Mouse (Mus musculus) heart, postnatal 14 days (tissue): ENCODE measurements around the gene Ano6. TPM values are rescaled to one million over a fixed set of nuclear protein-coding genes. Genes with fewer than 3 reads are reported as not detected.

Experiments used
- DNase-seq, 2 experiments: peaks; one replicate each; pipeline ENCODE4 v3.0.0; 2021 to 2022
- intact Hi-C: fragments of 180-260 bp; cut with DNase I; formaldehyde crosslinking; loops from one replicate; pipeline ENCODE4 v1.15.1; 2025
- total RNA-seq, 2 experiments: library from RNA; stranded (reverse); gene quantifications; 2 replicates each; pipeline ENCODE4 v1.2.3; 2021

Ano6 gene
- total RNA-seq, 2 experiments from 2014 or later, result 38.9 to 39.7 TPM

GRCm38 (mm10) chr15:95963124-95963482 lies 172.5 kb downstream of the Ano6 start:
- DNase-seq, result no peak
- intact Hi-C loops, result no loop called here

- intact Hi-C loops, result no loop called here
- DNase-seq, result peak; percentile 30 to 46
These were observed 173.0 kb downstream of the Ano6 start for GRCm38 (mm10) chr15:95963533-95964250.

DNA sequence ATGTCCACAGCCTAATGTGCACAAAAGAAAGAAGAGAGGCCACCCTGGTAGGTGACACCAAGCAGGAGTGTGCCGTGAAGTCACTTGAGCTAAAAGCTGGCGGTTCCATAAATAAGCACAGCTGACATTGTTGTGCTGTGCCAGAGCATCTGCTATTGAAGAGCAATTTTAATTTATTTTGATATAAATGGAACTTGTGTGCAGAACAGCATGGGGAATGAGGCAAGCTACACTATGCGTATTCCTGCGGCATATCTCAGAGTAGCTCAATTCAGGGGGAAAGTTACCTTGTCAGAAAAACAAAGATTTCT lies 173.6 kb downstream of the Ano6 start:
- no peak for DNase-seq
- intact Hi-C loops, result no loop called here

- no peak for DNase-seq
These were observed 176.3 kb downstream of the Ano6 start for GRCm38 (mm10) chr15:95966979-95967378.

DNA sequence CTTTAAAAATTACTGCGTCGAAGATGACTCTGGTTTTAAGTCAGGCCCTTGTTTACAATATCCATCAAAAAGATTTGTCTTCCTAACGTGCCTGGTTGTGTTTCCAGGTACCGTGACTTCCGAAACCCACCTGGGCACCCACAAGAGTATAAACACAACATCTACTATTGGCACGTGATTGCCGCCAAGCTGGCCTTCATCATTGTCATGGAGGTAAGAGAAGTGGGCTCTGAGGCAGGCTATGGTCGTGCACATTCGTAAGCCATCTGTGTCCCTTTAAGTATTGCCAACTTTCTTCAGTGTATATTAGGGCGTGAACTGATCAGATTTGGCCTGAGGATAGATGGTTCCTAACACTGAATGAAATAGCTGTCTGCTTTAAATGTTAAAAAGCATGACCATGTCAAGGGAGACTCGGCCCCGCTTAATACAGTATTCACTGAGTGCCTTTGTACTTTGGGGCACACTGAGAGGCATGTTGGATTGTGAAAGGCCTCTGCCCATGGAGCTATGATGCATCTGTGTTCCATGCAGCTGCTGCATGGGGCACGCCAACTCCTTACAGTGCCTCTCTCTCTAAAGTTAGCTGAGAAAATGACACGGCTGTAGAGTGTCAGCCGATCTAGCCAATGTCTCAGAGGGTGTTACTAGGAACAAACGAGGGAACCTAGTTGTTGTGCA lies 177.0 kb downstream of the Ano6 start:
- intact Hi-C loops, result no loop called here
- DNase-seq, result no peak

More at GRCm38 (mm10) chr15:95966979-95967378, 176.3 kb downstream of the Ano6 start:
- intact Hi-C loops, result no loop called here

GRCm38 (mm10) chr15:95969596-95969995 lies 179.0 kb downstream of the Ano6 start:
- intact Hi-C loops, result no loop called here

GRCm38 (mm10) chr15:95970176-95970575 lies 179.5 kb downstream of the Ano6 start:
- no peak for DNase-seq
- intact Hi-C loops, result no loop called here

More at GRCm38 (mm10) chr15:95969596-95969995, 179.0 kb downstream of the Ano6 start:
- no peak for DNase-seq

GRCm38 (mm10) chr15:95970691-95971090 lies 180.0 kb downstream of the Ano6 start:
- no peak for DNase-seq
- intact Hi-C loops, result no loop called here

GRCm38 (mm10) chr15:95971302-95971701 lies 180.7 kb downstream of the Ano6 start:
- no peak for DNase-seq
- intact Hi-C loops, result no loop called here

GRCm38 (mm10) chr15:95972156-95972555 lies 181.5 kb downstream of the Ano6 start:
- no peak for DNase-seq
- intact Hi-C loops, result no loop called here

DNA sequence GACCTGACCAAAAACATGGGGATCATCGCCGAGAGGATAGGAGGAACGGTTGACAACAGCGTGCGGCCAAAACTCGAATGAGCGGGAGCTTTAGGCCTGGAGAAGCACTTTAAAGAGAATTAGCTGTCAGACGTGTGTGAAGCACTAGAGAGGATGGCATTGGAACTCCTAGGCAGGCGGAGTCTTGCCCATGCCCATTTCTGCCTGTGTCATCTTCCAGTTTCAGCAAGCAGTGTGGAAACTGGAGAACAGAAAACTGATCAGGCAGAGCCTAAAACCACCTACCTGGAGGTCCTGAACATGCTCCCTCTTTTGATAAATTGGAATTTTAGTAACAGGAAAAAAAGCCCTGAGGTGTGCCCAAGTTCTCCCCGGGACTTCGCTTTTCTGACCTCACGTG lies 182.0 kb downstream of the Ano6 start:
- intact Hi-C loops, result no loop called here
- DNase-seq, result no peak

GRCm38 (mm10) chr15:95974021-95974597 lies 183.5 kb downstream of the Ano6 start:
- intact Hi-C loops, result no loop called here
- no peak for DNase-seq

DNA sequence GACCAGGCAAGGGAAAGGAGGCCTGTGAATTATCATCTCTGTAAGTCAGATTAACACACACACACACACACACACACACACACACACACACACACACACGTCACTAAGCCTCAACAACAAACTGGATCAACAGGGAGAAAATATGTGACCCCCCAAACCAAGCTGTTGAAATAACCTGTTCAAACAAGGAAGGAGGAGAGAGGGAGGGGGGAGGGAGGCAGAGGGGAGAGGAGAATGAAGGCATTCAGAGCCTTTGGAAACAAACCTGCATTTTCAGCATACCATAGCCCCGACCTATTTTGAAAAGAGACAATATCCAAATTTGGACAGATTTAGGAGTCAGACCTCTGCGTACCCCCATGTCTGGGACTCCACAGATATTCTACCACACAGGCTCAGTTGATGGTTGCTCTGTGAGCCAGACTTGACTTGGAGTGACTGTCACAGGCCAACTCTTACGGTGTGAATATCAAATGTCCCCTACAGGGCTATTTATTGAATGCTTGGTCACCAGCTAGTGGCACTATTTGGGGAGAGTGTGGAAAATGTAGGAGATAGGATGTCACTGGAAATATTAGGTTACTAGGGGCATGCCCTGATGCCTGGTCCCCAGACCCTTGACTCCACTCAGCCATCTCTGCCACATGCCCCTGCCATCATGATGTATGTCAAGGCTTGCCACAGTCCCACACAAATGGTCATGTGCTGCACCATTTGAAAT lies 185.7 kb downstream of the Ano6 start:
- no peak for DNase-seq
- intact Hi-C loops, result no loop called here

- no peak for DNase-seq
- intact Hi-C loops, result no loop called here
These were observed 186.7 kb downstream of the Ano6 start for GRCm38 (mm10) chr15:95977169-95977938.

DNA sequence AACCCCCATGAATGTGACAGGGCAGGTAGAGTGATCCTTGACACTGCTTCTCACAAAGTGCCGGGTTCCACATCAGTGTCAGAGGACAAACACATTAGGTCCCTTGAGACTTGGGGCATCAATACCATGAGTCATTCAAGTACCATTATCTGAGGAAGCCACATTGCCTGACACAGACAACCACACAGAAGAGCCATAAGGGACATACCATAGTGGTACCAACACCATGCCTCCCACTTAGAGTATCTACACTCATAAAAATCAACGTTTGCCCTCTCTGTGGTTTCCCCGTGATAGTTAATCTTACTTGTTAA lies 187.3 kb downstream of the Ano6 start:
- DNase-seq, result no peak
- intact Hi-C loops, result no loop called here

DNA sequence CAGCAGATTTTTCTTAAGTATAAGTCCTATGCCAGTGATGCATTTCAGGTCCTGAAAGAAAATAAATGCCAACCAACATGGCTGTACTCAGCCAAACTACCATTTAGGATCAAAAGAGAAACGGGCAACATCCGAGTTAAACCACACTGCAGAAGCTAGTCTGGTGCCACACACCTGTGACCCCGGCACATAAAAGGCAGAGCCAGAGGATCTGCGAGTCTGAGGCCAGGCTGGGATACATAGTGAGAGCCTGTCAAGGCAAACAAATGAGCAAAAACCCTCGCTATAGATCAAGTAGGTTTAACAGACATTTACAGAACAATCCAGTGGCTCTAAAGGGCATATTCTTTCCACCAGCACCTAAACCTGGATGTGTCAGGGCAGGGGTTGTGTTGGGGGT lies 190.0 kb downstream of the Ano6 start:
- no peak for DNase-seq
- intact Hi-C loops, result no loop called here

GRCm38 (mm10) chr15:95987916-95988315 lies 197.3 kb downstream of the Ano6 start:
- intact Hi-C loops, result no loop called here
- DNase-seq, result no peak

- no peak for DNase-seq
- intact Hi-C loops, result no loop called here
These were observed 199.0 kb downstream of the Ano6 start for GRCm38 (mm10) chr15:95989496-95990124.

GRCm38 (mm10) chr15:96002958-96003601 lies 212.4 kb downstream of the Ano6 start:
- no peak for DNase-seq
- intact Hi-C loops, result no loop called here
